Mouse (Mus musculus) heart, postnatal 0 days (tissue): ENCODE results near the gene Gm10447.

Experiments
- CTCF ChIP-seq: IDR thresholded peaks from 2 replicates; pipeline ENCODE4 v1.5.1; 2016; ENCODE audit warnings: antibody characterized with exemption, control low read depth, low read depth
- EP300 ChIP-seq: IDR thresholded peaks from 2 replicates; pipeline ENCODE4 v1.6.1; 2016; ENCODE audit warnings: antibody characterized with exemption, low read depth

- TF ChIP-seq CTCF (no peak), EP300 (no peak)
Observed at GRCm38 (mm10) chr11:53479783-53480301, 22.9 kb upstream of the Gm10447 start, which contains the start of the genes Gm9945 and Sowaha.
